In genomic region chr17:69155034-69155433, GRCm38 (mm10) we compare ENCODE assay signal across 30 mouse cellular contexts.
DNase-seq lines count a peak whose midpoint lies in the region; ATAC-seq lines count a peak whose summit lies in the region.
"Had no signal": no experiment of that assay in that cellular context is flagged by ENCODE, and none has a peak within 500 bp of the region (broad histone marks: within the 10 kb centered on the region; RNA-seq: fewer than 3 reads in every experiment).

No protein-coding gene starts in this region.

- 85% methylated on average over 8 of the region's 8 CpGs for WGBS in hindbrain, embryonic 13.5 days

- H3K36me3 ChIP-seq in hindbrain, embryonic 13.5 days = no peaks in the 10 kb centered on the region
- H3K36me3 ChIP-seq: heart, embryonic 12.5 days; hindbrain, embryonic 15.5 days; limb, embryonic 13.5 days; lung, embryonic 15.5 days; midbrain, embryonic 10.5 days; midbrain, embryonic 15.5 days; neural tube, embryonic 15.5 days; stomach, embryonic 15.5 days had no signal

- no peaks in the 10 kb centered on the region for H3K9me3 ChIP-seq in hindbrain, embryonic 13.5 days
- H3K9me3 ChIP-seq: forebrain, embryonic 13.5 days; heart, embryonic 12.5 days; hindbrain, embryonic 15.5 days; limb, embryonic 13.5 days; lung, embryonic 15.5 days; midbrain, embryonic 10.5 days; midbrain, embryonic 15.5 days; neural tube, embryonic 15.5 days; stomach, embryonic 15.5 days had no signal

- H3K9ac ChIP-seq in hindbrain, embryonic 13.5 days = no peak overlapping the region
- H3K9ac ChIP-seq: forebrain, embryonic 13.5 days; hindbrain, embryonic 15.5 days; limb, embryonic 13.5 days; lung, embryonic 15.5 days; midbrain, embryonic 15.5 days; stomach, embryonic 15.5 days had no signal

- peaks cover 22% of the 10 kb centered on the region for H3K4me1 ChIP-seq in hindbrain, embryonic 13.5 days (replicated peaks)
- H3K4me1 ChIP-seq: lung, embryonic 15.5 days; stomach, embryonic 15.5 days had no signal

- DNase-seq in layer of hippocampus, adult 18-20 months (ENCODE audit: low spot score in 2 of 2) = peak; percentile 35 to 67
- no peak for DNase-seq in layer of hippocampus, adult 9-10 months (ENCODE audit: low spot score)
- DNase-seq in right cerebral cortex, adult 18-20 months = peak; percentile 45
- DNase-seq in right cerebral cortex, postnatal 4 days = no peak
- DNase-seq in NIH3T3 (ENCODE audit: low read depth) = peak; percentile 63
- no peak for DNase-seq in urinary bladder, postnatal 36 days (ENCODE audit: low spot score in 2 of 2)
- DNase-seq: adrenal gland, adult 8-10 months; B cell, adult 2 months; cerebellum, adult 8-10 months; cerebellum, postnatal 36 days; gastrocnemius, adult 2 months; gastrocnemius, postnatal 36 days; heart, adult 2 months; kidney, adult 11 months; kidney, postnatal 14 days; retina, postnatal 1 day; thymus, adult 18-20 months; thymus, postnatal 25 days had no signal

- no peak overlapping the region for H3K4me2 ChIP-seq in hindbrain, embryonic 13.5 days
- H3K4me2 ChIP-seq: forebrain, embryonic 13.5 days; hindbrain, embryonic 15.5 days; liver, embryonic 11.5 days; lung, embryonic 15.5 days; midbrain, embryonic 15.5 days; stomach, embryonic 15.5 days had no signal

- no peaks in the 10 kb centered on the region for H3K27me3 ChIP-seq in hindbrain, embryonic 13.5 days
- H3K27me3 ChIP-seq: forebrain, embryonic 13.5 days; heart, embryonic 12.5 days; hindbrain, embryonic 15.5 days; limb, embryonic 13.5 days; lung, embryonic 15.5 days; midbrain, embryonic 15.5 days; neural tube, embryonic 15.5 days; stomach, embryonic 15.5 days had no signal

- ATAC-seq in hindbrain, embryonic 13.5 days (ENCODE audit: low FRiP score) = no peak
- ATAC-seq: forebrain, embryonic 13.5 days; inflammation-experienced regulatory T-cells, adult 6 months; midbrain, embryonic 15.5 days had no signal

- H3K4me3 ChIP-seq in hindbrain, embryonic 13.5 days = no peak overlapping the region
- H3K4me3 ChIP-seq: forebrain, embryonic 13.5 days; gastrocnemius, adult 2 months; heart, adult 2 months; heart, embryonic 12.5 days; limb, embryonic 13.5 days; lung, embryonic 15.5 days; midbrain, embryonic 10.5 days; midbrain, embryonic 15.5 days; neural tube, embryonic 15.5 days; stomach, embryonic 15.5 days had no signal

- no peak overlapping the region for H3K27ac ChIP-seq in hindbrain, embryonic 13.5 days
- H3K27ac ChIP-seq: forebrain, embryonic 13.5 days; gastrocnemius, adult 2 months; heart, adult 2 months; hindbrain, embryonic 15.5 days; limb, embryonic 13.5 days; lung, embryonic 15.5 days; midbrain, embryonic 10.5 days; midbrain, embryonic 15.5 days; neural tube, embryonic 15.5 days; stomach, embryonic 15.5 days had no signal

Comparison
In these comparisons a context has a peak if more than half of its experiments do, and no peak if none do; other contexts are left out.
1. DNase-seq: peak in layer of hippocampus, adult 18-20 months (2 of 2), right cerebral cortex, adult 18-20 months (single experiment) and NIH3T3 (single experiment); none in layer of hippocampus, adult 9-10 months (single experiment), right cerebral cortex, postnatal 4 days (single experiment) and urinary bladder, postnatal 36 days (0 of 2).